Mouse (Mus musculus): ENCODE results near the gene Ccl27a. TPM values are rescaled to one million over a fixed set of nuclear protein-coding genes. Genes with fewer than 3 reads are reported as not detected.

Ccl27a gene
- total RNA-seq, 2 experiments from 2014 or later, result 226 to 245 TPM

DNA sequence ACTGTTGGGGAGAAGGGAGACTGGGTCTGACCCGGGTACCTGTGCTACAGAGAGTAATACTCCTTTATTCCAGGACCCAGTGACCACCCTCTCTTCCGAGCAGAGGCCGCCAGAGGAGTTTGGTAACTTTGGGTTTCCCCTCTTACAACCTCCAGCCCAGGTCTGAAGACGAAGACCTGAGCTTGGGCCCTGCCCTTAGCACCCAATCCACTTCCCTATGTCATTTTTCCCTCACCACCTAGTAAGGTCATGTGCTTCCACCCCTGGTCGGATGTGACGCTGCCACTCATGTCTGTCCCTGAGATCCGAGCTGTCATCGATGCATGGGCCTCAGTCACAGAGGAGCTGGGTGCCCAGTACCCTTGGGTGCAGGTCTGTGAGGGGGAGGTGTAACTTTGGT lies 17.6 kb downstream of the Ccl27a start:
- DNase-seq (ENCODE audit: low spot score in 2 of 2), result no peak

DNA sequence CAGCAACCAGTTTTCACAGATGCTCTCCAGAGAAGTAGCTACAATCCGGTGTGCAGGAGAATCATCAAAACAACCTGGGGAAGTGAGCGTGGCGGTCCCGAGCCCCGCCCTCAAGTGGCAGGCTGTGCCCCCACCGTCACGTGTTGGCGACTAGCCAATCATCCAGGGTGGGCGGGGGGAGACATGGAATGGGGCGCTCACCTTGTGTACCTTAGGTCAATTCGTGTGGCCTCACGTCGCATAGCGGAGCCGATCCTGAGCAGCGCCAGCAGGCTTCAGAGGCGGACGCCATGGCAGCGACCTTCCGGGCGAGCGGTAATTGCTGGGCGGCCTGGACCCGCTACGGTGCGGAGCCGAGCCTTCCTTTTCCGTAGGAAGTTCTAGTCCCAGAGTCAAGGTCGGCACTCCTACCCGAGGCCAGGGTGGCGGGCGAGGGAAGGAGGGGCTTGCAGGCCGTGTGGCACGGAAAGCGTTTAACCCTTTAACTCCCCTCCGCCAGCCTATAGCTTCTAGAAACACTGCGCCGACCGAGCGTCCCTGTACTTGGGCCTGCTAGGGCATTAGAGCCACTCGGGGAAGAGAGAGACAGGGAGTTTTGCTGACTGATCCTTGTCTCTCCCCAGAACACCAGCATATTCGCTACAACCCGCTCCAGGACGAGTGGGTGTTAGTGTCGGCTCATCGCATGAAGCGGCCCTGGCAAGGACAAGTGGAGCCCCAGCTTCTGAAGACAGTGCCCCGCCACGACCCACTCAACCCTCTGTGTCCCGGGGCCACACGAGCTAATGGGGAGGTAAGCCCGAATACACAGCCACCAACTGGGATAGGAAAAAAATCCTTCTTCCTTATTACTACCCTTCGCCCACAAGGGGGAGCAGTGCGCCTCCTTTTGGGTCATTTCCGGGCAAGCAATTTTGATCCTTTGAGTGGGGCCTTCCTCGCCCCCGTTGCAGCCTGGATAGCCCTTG lies 18.4 kb downstream of the Ccl27a start, which contains the start of gene Sigmar1:
Gene Sigmar1 (minus strand): TSS at position 820 of the 968 bp plus-strand sequence.
- DNase-seq (ENCODE audit: low spot score in 2 of 2), result peak; percentile 79 to 82

DNA sequence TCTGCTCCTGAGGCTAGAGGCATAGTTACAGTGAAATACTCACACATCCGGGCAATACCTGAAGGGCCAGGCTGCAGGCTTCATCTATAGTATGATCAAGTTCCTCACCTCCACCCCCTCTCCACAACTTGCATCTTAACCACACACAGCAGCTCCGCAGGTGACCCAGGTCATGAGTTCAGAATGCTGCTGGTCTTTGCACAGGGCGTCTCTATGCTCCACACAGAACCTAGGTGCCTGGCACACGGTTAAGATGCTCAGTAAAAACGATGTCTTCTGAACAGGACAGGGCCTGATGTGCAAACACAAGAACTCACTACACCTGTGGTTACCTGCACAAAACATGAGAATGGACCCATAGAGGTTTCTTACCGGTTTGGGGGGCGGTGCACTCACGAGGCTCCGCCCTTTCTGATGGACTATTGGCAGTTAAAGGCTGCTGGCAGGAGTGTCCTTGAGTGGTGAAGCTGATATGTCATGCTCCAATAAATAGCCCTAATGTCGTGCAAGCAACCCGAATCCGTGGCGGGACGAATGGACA lies 19.2 kb downstream of the Ccl27a start, which contains the start of gene Galt:
Gene Galt (plus strand): TSS at position 432 of the 541 bp plus-strand sequence.
- no peak for DNase-seq (ENCODE audit: low spot score in 2 of 2)

DNA sequence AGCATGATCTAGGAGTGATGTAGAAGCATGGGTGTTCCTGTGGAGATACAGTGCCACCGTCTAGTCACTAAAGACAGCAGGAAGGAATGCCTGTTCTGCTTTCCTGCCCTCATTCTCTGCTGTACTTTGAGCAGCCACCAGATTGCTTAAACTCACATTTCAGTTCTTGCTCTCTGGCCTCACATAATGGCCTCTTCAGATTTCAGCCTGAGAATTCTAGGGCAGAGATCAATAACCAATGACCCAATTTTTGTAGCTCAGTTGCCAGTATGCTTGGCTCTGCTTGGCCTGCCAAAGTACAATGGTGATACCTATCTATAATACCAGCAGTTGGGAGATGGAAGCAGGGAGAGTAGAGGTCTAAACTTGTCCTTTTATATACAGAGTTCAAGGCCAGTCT lies 29.0 kb downstream of the Ccl27a start:
- DNase-seq (ENCODE audit: low spot score in 2 of 2), result no peak

DNA sequence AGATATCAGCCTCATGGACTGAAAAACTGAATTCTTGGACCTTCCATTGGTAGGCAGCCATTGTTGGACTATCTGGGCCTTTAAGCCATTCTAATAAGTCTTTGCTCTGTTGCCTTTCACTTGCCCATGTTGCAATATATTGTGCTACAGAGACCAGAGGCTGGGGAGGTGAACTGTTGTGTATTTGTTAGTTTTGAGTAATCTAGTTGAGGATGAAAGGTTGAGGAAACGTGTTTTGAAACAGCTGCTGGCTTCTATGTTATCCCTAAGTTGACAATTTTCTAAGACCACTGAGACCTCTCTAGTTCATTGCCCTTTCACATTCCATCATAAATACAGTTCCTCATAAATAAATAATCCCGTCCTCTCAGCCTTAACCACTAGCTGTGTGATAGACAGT lies 29.9 kb downstream of the Ccl27a start:
- no peak for DNase-seq (ENCODE audit: low spot score in 2 of 2)

DNA sequence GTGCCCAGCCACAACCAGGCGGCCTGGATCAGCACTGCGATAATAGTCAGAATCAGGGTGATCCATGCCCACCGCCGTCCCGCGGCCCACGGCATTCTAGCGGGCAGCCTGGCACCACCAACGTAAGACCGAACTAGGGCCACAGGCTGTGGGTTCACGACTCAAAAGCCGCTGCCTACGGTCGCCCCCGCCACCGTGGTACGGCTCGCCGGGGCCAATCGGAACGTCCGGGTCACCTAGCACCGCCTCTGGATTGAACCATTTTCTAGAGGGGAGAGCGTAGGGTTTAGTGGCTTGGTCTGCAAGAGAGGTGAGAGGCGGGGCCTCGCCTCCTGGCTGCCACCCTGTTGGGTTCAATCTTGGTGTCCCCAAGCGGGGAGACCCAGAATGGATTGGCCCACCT lies 32.9 kb downstream of the Ccl27a start:
- peak; percentile 89 to 95 for DNase-seq (ENCODE audit: low spot score in 2 of 2)

DNA sequence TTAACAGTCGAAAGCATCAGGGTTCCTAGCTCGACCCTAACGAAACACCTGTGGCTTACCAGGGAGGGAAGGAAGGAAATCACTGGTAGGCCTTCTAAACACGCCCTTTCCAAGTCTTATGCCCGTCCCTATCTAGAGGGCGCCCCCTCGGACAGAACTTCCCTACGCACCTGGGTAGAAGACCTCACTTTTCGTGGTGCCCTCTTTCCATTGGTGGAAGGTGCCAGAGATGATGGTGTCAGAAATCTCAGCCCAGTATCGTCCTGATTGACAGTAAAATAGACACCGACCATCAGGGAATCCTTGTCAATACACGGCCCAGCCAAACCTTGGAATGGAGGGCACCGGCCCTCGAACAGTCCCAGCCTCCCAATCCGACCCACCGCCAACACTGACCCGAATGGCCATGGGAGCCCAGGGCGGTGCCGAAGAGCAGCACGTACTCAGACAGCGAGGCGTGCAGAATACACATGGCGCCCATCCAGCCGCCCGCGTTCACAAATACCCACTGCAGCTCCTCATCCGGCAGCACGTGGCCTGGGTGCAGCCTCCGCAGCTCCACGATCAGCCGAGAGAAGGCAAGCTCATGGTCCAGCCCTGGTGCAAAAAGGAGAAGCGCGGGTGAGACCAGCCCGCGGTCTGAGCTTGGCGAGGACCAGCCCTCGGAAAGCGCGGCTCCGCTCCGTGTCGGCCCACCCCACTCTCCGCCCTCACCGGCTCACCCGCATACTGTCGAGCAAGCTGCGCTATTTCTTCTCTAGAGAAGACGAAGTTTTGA lies 33.5 kb downstream of the Ccl27a start:
- peak; percentile 70 to 82 for DNase-seq (ENCODE audit: low spot score in 2 of 2)

DNA sequence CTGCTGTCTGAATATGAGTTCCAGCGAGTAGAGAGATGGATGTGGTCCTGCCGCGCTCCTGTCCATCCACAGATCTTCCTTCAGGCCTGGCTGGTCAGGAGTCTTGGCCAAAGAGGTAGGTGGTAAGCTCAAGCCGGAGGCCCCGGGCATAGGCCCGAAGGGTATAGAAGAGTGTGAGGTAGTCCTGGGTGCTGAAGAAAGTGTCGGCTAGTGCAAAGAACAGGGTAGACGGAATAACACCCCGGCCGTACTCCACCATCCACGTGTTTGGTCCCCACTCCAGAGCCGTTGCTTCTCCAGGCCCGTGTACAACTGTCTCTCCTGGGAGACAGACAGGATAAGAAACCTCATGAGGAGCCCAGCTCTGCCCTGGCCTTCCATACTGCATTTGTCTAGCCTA lies 34.8 kb downstream of the Ccl27a start:
- no peak for DNase-seq (ENCODE audit: low spot score in 2 of 2)

DNA sequence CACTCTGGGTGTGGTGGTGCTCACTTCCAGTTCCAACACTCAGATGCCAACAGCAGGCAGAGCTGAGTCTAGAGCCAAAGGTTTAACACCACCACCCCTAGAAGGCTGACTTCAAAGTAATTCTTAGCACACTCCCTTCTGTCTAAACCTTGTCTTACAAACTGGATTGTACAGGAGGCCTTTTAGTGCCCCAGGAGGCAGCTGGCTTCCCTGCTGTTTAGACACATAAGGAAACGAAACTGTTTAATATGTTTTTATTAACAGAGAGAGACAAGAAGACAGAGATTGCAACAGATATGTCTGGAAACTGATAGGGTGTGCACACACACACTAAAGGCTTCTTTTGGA lies 35.8 kb downstream of the Ccl27a start:
- no peak for DNase-seq (ENCODE audit: low spot score in 2 of 2)

DNA sequence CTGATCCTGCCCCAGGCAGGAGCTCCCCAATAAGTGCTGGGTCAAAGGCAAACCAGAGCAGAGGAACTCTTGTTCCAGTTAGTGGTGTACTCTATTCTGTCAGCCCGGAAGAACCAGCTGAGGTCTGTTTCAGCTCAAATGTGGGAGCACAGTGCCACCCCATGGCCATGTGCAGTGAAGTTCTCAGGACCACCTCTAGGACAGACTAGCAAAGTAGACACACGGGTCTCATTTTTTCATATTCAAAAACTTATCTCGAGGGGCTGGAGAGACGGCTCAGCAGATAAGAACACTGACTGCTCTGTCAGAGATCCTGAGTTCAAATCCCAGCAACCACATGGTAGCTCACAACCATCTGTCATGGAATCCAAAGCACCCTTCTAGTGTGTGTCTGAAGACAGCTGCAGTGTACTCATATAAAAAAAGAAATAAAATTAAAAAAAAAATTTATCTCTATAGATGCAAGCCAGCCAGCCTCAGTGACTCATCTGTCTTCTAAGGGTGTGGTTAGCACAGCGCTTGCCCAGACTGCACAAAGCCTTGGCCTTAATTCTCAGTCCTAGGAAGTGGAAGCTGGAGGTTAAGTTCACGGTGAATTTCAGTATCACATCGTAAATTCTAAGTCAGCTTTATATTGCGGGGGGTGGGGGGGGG lies 36.3 kb downstream of the Ccl27a start:
- peak; percentile 71 to 76 for DNase-seq (ENCODE audit: low spot score in 2 of 2)

DNA sequence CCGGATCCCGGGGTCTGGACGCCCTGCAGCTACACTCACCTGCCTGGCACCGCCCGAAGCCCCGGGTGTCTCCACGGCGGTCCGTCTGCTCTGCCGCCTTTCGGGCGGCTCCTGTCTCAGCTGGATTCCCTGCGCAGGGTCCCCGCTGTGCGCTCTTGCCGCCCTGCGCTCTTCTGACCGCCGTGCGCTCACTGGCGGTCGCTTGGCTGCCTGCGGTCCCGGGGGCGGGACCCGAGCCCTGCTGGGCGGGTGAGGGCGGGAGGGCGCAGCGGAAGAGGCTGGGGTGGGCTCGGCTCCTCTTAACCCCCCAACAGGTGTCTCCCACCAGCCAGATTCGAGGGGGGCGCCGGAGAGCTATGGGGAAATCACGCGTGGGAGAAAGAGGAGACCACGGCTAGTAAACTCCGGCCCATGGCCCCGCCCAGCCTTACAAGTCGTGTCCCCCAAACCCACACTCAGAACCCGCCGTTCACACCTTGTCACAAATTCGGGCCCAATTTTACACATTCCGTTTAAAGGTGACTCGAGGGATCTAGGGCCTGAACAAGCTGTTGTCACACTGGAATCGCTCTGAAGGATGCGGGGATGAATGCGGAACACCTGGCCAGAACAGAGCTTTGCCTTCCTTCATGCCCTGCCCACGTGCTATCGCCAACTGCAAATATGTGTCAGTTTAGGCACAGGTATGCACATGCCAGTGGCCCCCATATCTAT lies 42.8 kb downstream of the Ccl27a start, which contains the start of gene Arid3c:
Gene Arid3c (minus strand): TSS at position 91 of the 714 bp plus-strand sequence.
- DNase-seq (ENCODE audit: low spot score in 2 of 2), result no peak

DNA sequence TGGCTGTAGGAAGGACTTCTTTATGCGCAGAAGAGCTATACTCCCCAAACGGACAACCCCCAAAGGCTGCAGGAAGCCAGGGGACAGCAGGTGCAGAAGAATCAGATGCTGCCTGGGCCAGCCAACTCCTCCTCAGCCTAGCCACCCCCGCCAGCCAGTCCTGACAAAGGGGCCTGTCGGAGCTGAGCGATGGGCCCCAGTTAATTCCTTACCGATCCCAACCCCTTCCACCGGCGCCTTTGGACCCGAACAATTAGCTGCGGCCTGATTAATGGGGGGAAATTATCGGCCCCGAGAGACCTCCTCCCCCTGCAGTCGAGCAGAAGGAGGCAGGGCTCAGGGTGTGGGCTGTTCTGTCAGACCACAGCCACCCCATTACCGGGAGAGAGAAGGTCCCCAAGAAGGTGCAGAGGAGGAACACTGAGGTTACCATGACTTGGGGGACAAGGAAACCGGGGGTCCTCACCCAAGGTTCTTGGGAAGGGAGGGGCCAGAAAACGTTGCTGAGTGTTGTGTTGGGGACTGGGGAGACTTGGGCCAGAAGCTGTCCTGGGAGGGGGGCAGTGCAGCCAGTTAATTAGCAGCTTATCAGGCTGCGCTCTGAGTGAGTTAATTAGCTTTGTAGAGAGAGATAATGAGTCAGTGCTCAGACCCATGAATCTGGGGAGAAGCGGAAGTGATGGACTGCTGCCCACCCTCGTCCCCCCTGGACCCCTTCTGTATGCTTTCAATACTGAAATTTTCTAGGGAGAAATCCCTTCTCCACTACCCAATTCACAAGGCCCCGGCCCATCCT lies 47.0 kb downstream of the Ccl27a start:
- DNase-seq (ENCODE audit: low spot score in 2 of 2), result no peak

DNA sequence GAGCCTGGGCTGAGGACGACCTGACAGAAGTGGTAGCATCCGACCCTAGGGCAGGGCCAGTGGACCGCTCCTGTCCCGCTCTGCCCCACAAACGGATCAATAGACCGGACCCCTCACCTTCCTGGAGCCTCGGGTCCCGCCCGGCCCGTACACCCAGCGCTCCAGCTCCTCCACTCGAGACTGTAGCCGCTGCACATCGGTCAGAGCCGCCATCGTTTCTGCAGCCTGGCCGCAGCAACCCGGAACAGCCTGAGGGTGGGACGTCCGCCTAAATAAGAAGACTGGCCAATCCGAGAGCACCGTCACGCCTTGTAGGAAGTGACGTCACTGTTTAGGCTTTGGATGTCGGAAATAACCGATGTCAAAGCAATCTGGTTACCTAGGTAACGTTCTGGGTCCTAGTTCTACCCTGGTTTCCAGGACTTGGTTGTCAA lies 51.1 kb downstream of the Ccl27a start, which contains the start of gene Dctn3:
Gene Dctn3 (minus strand): TSS at position 253 of the 434 bp plus-strand sequence.
- peak; percentile 85 to 92 for DNase-seq (ENCODE audit: low spot score in 2 of 2)

Other genes starting within 250 kb of the Ccl27a start
- 100 to 1,000 TPM; 198 TPM for gene Fam219a, start 204.7 kb downstream of the Ccl27a start, total RNA-seq (2021)
- gene Dnaic1, start 204.5 kb downstream of the Ccl27a start, total RNA-seq (2021), result 1 to 10 TPM; 6.6 to 9.1 TPM
- 10 to 100 TPM; 59.1 to 66.3 TPM for gene Enho, start 133.9 kb downstream of the Ccl27a start, total RNA-seq (2021)
- 100 to 1,000 TPM; 117 to 131 TPM for gene Cntfr, start 77.2 kb downstream of the Ccl27a start, total RNA-seq (2021)
- gene Il11ra1, start 74.3 kb downstream of the Ccl27a start, total RNA-seq (2021), result 10 to 100 TPM; 37.2 to 44.3 TPM
- gene Rpp25l, start 60.7 kb downstream of the Ccl27a start, total RNA-seq (2021), result 10 to 100 TPM; 32.5 to 37.1 TPM
- 100 to 1,000 TPM; 166 to 172 TPM for gene Dctn3, start 51.1 kb downstream of the Ccl27a start, total RNA-seq (2021)
- 1 to 10 TPM in 1 of 2 experiments, under 1 TPM in 1; 0.80 to 1.3 TPM for gene Arid3c, start 43.1 kb downstream of the Ccl27a start, total RNA-seq (2021)
- gene Galt, start 19.0 kb downstream of the Ccl27a start, total RNA-seq (2021), result 10 to 100 TPM; 66.6 to 79.6 TPM
- gene Sigmar1, start 18.1 kb downstream of the Ccl27a start, total RNA-seq (2021), result 10 to 100 TPM; 49.5 to 58.6 TPM
- gene Gm21541, start 129.4 kb upstream of the Ccl27a start, total RNA-seq (2021), result not detected
- gene Gm20878, start 167.3 kb upstream of the Ccl27a start, total RNA-seq (2021), result 10 to 100 TPM; 38.4 to 39.2 TPM
- gene Fam205a4, start 191.8 kb upstream of the Ccl27a start, total RNA-seq (2021), result 1 to 10 TPM; 5.4 to 5.7 TPM